ENCODE assay signal across 11 mouse cellular contexts in the genomic region with DNA sequence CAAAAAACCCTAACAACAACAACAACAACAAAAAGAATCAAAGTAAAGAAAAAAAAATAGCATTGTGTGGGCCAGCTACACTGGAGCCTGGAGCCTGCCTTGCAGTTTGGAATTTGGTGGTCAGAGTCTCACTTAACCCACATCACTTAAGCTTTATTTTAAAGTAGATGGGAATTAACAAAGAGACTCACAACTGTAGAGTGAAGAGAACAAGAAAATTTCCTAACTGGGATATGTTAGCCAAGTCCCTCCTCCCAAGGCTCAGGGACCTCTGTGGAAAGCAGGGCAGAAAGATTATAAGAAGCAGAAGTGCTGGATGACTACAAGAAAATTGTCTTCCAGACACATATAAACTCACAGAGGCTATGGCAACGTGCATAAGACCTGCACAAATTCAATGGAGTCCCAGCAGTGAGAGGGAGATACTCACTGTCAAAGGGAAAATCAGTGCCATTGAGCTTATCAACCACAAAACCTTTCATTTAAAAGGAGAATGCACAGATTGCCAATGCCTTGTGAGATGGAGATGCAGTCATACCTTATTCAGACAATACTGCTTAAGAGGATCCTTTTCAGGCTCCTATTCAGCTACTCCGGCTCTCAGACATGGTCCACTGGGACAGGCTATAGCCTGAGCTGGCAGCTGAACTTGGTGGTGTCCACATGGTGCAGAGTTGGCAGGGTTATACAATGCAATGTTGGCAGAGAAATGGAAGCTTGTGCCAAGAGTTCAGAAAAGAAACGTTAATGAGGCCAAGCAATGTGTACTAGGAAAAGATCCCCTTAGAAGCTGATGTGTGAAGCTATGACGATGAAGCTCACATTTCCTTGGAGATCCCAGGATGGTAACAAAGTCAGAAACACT.
DNase-seq lines count a peak whose midpoint lies in the region; ATAC-seq and TF ChIP-seq lines count a peak whose summit lies in the region.
"Had no signal": no experiment of that assay in that cellular context is flagged by ENCODE, and none has a peak within 500 bp of the region (broad histone marks: within the 10 kb centered on the region; RNA-seq: fewer than 3 reads in every experiment).

No protein-coding gene starts in this region.

- H3K4me2 ChIP-seq in embryonic facial prominence, embryonic 14.5 days (ENCODE audit: low read depth, low read length), result no peak overlapping the region

- 66% methylated on average over 4 of the region's 4 CpGs for WGBS in embryonic facial prominence, embryonic 14.5 days
- WGBS in embryonic facial prominence, embryonic 10.5 days, result 81% methylated on average over 4 of the region's 4 CpGs
- WGBS in cerebellum, adult 2 months, result 5% methylated on average over 4 of the region's 4 CpGs

- H3K4me3 ChIP-seq in embryonic facial prominence, embryonic 14.5 days (ENCODE audit: low read depth, low read length), result no peak overlapping the region
- no peak overlapping the region for H3K4me3 ChIP-seq in embryonic facial prominence, embryonic 10.5 days
- no peak overlapping the region for H3K4me3 ChIP-seq in cerebellum, adult 2 months (replicated peaks; ENCODE audit: insufficient read depth, low read depth, low read length)

- TF ChIP-seq CTCF in cerebellum, adult 2 months (IDR thresholded peaks at IDR 0.05; ENCODE audit: borderline replicate concordance, insufficient read depth, low read depth, low read length), result no peak

- no peak; the same call in 1 of the 2 replicates for ATAC-seq in embryonic facial prominence, embryonic 14.5 days (ENCODE audit: low read depth)

- H3K36me3 ChIP-seq in embryonic facial prominence, embryonic 14.5 days (ENCODE audit: control insufficient read depth, insufficient read depth, low read length), result no peaks in the 10 kb centered on the region
- no peaks in the 10 kb centered on the region for H3K36me3 ChIP-seq in embryonic facial prominence, embryonic 10.5 days (replicated peaks)

- TF ChIP-seq POLR2A in cerebellum, adult 2 months (IDR thresholded peaks at IDR 0.05; ENCODE audit: borderline replicate concordance, insufficient read depth, low read length), result no peak

- intact Hi-C loops in left cerebral cortex, postnatal 14 days (cut with DNase I), result no loop called here

- H3K9ac ChIP-seq in embryonic facial prominence, embryonic 14.5 days (ENCODE audit: low read depth, low read length), result no peak overlapping the region
- H3K9ac ChIP-seq: liver, embryonic 14.5 days had no signal

- DNase-seq in embryonic facial prominence, embryonic 14.5 days (ENCODE audit: low spot score), result peak; percentile 28
- DNase-seq in embryonic facial prominence, embryonic 10.5 days (ENCODE audit: low spot score), result no peak
- peak; percentile 5 to 10 for DNase-seq in left cerebral cortex, postnatal 14 days (ENCODE audit: low spot score in 2 of 2)
- DNase-seq in left cerebral cortex, adult 18-20 months (ENCODE audit: low spot score in 2 of 2), result no peak
- DNase-seq in cerebellum, adult 2 months, result peak; percentile 27 to 68
- peak; percentile 8 to 43 for DNase-seq in layer of hippocampus, postnatal 14 days (ENCODE audit: low spot score in 2 of 2)
- DNase-seq in spleen, adult 12 weeks (ENCODE audit: low spot score), result no peak
- no peak for DNase-seq in gastrocnemius, postnatal 10 days
- DNase-seq: embryo, embryonic 11 days; gastrocnemius, postnatal 25 days had no signal

- no peaks in the 10 kb centered on the region for H3K9me3 ChIP-seq in embryonic facial prominence, embryonic 14.5 days (ENCODE audit: control insufficient read depth, low read length)
- no peaks in the 10 kb centered on the region for H3K9me3 ChIP-seq in embryonic facial prominence, embryonic 10.5 days

- no peaks in the 10 kb centered on the region for H3K4me1 ChIP-seq in embryonic facial prominence, embryonic 14.5 days (ENCODE audit: control insufficient read depth, insufficient read depth, low read length)
- H3K4me1 ChIP-seq in embryonic facial prominence, embryonic 10.5 days, result no peaks in the 10 kb centered on the region
- H3K4me1 ChIP-seq in cerebellum, adult 2 months (ENCODE audit: control insufficient read depth, insufficient read depth, low read length), result no peaks in the 10 kb centered on the region; the same call in 1 of the 2 replicates

- H3K27me3 ChIP-seq in embryonic facial prominence, embryonic 14.5 days (replicated peaks; ENCODE audit: control insufficient read depth, insufficient read depth, low read length), result no peaks in the 10 kb centered on the region
- no peaks in the 10 kb centered on the region for H3K27me3 ChIP-seq in embryonic facial prominence, embryonic 10.5 days (replicated peaks; ENCODE audit: low read depth, poor library complexity, severe bottlenecking)
- H3K27me3 ChIP-seq in cerebellum, adult 2 months (ENCODE audit: control insufficient read depth, insufficient read depth, low read length), result no peaks in the 10 kb centered on the region

- no peak overlapping the region for H3K27ac ChIP-seq in embryonic facial prominence, embryonic 14.5 days (replicated peaks; ENCODE audit: low read depth, low read length)
- H3K27ac ChIP-seq in embryonic facial prominence, embryonic 10.5 days (replicated peaks), result no peak overlapping the region
- H3K27ac ChIP-seq in cerebellum, adult 2 months (ENCODE audit: insufficient read depth, low read length), result no peak overlapping the region
- H3K27ac ChIP-seq: liver, embryonic 14.5 days had no signal

Comparison
In these comparisons a context has a peak if more than half of its experiments do, and no peak if none do; other contexts are left out.
1. DNase-seq: peak in embryonic facial prominence, embryonic 14.5 days (single experiment), left cerebral cortex, postnatal 14 days (2 of 2), cerebellum, adult 2 months (2 of 2) and layer of hippocampus, postnatal 14 days (2 of 2); none in embryonic facial prominence, embryonic 10.5 days (single experiment), left cerebral cortex, adult 18-20 months (0 of 2), spleen, adult 12 weeks (single experiment) and gastrocnemius, postnatal 10 days (single experiment).